Mouse (Mus musculus): ENCODE results near the gene St5. TPM values are rescaled to one million over a fixed set of nuclear protein-coding genes. Genes with fewer than 3 reads are reported as not detected.

St5 gene
- total and polyA plus RNA-seq, 3 experiments: 2.6 to 3.4 TPM; not detected in 1

GRCm38 (mm10) chr7:109641963-109642362, 61.4 kb downstream of the St5 start:
- no peaks in the 10 kb centered on the region for H3K79me2 ChIP-seq (ENCODE audit: control insufficient read depth, insufficient read depth, low read length, poor library complexity)
- no peaks in the 10 kb centered on the region for H3K9me3 ChIP-seq (replicated peaks; ENCODE audit: insufficient read depth, low read length)
- H3K4me1 ChIP-seq (ENCODE audit: control insufficient read depth in 1 of 2, insufficient read depth in 2 of 2, low read length in 2 of 2): no peaks in the 10 kb centered on the region; a peak in 1 of 4 replicates
- H3K27ac ChIP-seq (ENCODE audit: control insufficient read depth, low read depth, low read length): no peak overlapping the region
- H3K9ac ChIP-seq (ENCODE audit: control insufficient read depth, low read depth, low read length, poor library complexity, severe bottlenecking): no peak overlapping the region
- no peaks in the 10 kb centered on the region for H3K27me3 ChIP-seq (ENCODE audit: control insufficient read depth in 1 of 2, insufficient read depth in 2 of 2, low read length in 2 of 2)
- H3K4me3 ChIP-seq (ENCODE audit: control insufficient read depth in 1 of 2, insufficient read depth in 1 of 2, low read depth in 2 of 2, low read length in 2 of 2): no peak overlapping the region
- TF ChIP-seq KAT2A (conservative IDR thresholded peaks at IDR 0.05; ENCODE audit: low read depth, low read length) (no peak), RCOR1 (IDR thresholded peaks at IDR 0.05; ENCODE audit: low read depth, low read length) (peak; percentile 12; the same call in 1 of the 2 replicates), MAFK (IDR thresholded peaks at IDR 0.05; ENCODE audit: borderline replicate concordance, low read depth, low read length) (peak; percentile 46; the same call in 1 of the 2 replicates)
- no peaks in the 10 kb centered on the region for H3K36me3 ChIP-seq (ENCODE audit: control insufficient read depth in 1 of 2, insufficient read depth in 2 of 2, low read length in 2 of 2)
- DNase-seq (ENCODE audit: low read depth, low spot score): no peak

- no peaks in the 10 kb centered on the region for H3K27me3 ChIP-seq (ENCODE audit: control insufficient read depth in 1 of 2, insufficient read depth in 2 of 2, low read length in 2 of 2)
- TF ChIP-seq MYC (IDR thresholded peaks at IDR 0.05; ENCODE audit: low read depth, low read length) (no peak), NELFE (IDR thresholded peaks at IDR 0.05; ENCODE audit: low read depth, low read length) (no peak), MEF2A (IDR thresholded peaks at IDR 0.05; ENCODE audit: extremely low read depth, insufficient replicate concordance, low read depth, low read length, poor library complexity, severe bottlenecking) (no peak), ZMIZ1 (IDR thresholded peaks at IDR 0.05; ENCODE audit: low read depth, low read length) (no peak), NRF1 (IDR thresholded peaks at IDR 0.05; ENCODE audit: insufficient read depth, low read depth, low read length, poor library complexity, severe bottlenecking) (no peak), UBTF (IDR thresholded peaks at IDR 0.05; ENCODE audit: borderline replicate concordance, insufficient read depth, low read depth, low read length) (no peak), EP300 (IDR thresholded peaks at IDR 0.05; ENCODE audit: low read depth in 1 of 2, low read length in 2 of 2) (no peak), E2F4 (IDR thresholded peaks at IDR 0.05; ENCODE audit: borderline replicate concordance, low read depth, low read length) (no peak), USF2 (IDR thresholded peaks at IDR 0.05; ENCODE audit: borderline replicate concordance in 1 of 2, insufficient read depth in 1 of 2, low read depth in 1 of 2, low read length in 2 of 2) (no peak), ZNF384 (IDR thresholded peaks at IDR 0.05; ENCODE audit: low read depth, low read length) (no peak), GABPA (IDR thresholded peaks at IDR 0.05; ENCODE audit: low read depth, low read length) (no peak), HCFC1 (IDR thresholded peaks at IDR 0.05; ENCODE audit: low read depth, low read length) (no peak), SMC3 (IDR thresholded peaks at IDR 0.05; ENCODE audit: low read depth, low read length) (no peak), POLR2A (IDR thresholded peaks at IDR 0.05; ENCODE audit: control insufficient read depth in 1 of 2, insufficient read depth in 1 of 2, low read depth in 1 of 2, low read length in 2 of 2, poor library complexity in 1 of 2) (no peak), JUND (IDR thresholded peaks at IDR 0.05; ENCODE audit: low read depth, low read length) (no peak), USF1 (IDR thresholded peaks at IDR 0.05; ENCODE audit: low read depth, low read length) (no peak), CHD1 (IDR thresholded peaks at IDR 0.05; ENCODE audit: low read depth, low read length) (no peak)
- no peak overlapping the region for H3K4me3 ChIP-seq (ENCODE audit: control insufficient read depth in 1 of 2, insufficient read depth in 1 of 2, low read depth in 2 of 2, low read length in 2 of 2)
- H3K9me3 ChIP-seq (replicated peaks; ENCODE audit: insufficient read depth, low read length): no peaks in the 10 kb centered on the region
- H3K9ac ChIP-seq (ENCODE audit: control insufficient read depth, low read depth, low read length, poor library complexity, severe bottlenecking): no peak overlapping the region
- no peaks in the 10 kb centered on the region for H3K79me2 ChIP-seq (ENCODE audit: control insufficient read depth, insufficient read depth, low read length, poor library complexity)
- no peak overlapping the region for H3K27ac ChIP-seq (ENCODE audit: control insufficient read depth, low read depth, low read length)
- DNase-seq (ENCODE audit: low read depth, low spot score): no peak
- peaks cover 0 to 4% of the 10 kb centered on the region in 2 experiments; a peak in 2 of 4 replicates for H3K36me3 ChIP-seq (ENCODE audit: control insufficient read depth in 1 of 2, insufficient read depth in 2 of 2, low read length in 2 of 2)
- peaks cover 0 to 2% of the 10 kb centered on the region in 2 experiments; a peak in 3 of 4 replicates for H3K4me1 ChIP-seq (ENCODE audit: control insufficient read depth in 1 of 2, insufficient read depth in 2 of 2, low read length in 2 of 2)
Measured at GRCm38 (mm10) chr7:109641102-109641501, 62.3 kb downstream of the St5 start.
